Mouse (Mus musculus) forebrain, embryonic 10.5 days (tissue): ENCODE measurements around the gene Ttc33. TPM values are rescaled to one million over a fixed set of nuclear protein-coding genes. Genes with fewer than 3 reads are reported as not detected.

Experiments used
- DNase-seq: peaks from one replicate; pipeline ENCODE4 v3.0.0-alpha.2; 2017; ENCODE audit warnings: low spot score; ENCODE audit errors: extremely low spot score
- H3K27ac ChIP-seq: fragments of 300-500 bp; sonication (generic); 2 replicates; pipeline ENCODE4 v1.5.1; 2016; ENCODE audit warnings: mild to moderate bottlenecking
- H3K27me3 ChIP-seq: fragments of 300-500 bp; sonication (generic); 2 replicates; pipeline ENCODE4 v1.6.1; 2016; ENCODE audit warnings: mild to moderate bottlenecking; ENCODE audit not compliant: poor library complexity, severe bottlenecking
- H3K36me3 ChIP-seq: fragments of 300-500 bp; sonication (generic); replicated peaks from 2 replicates; pipeline ENCODE4 v1.6.1; 2016; ENCODE audit warnings: mild to moderate bottlenecking, moderate library complexity
- H3K4me1 ChIP-seq: fragments of 300-500 bp; sonication (generic); 2 replicates; pipeline ENCODE4 v1.6.1; 2016
- H3K4me3 ChIP-seq: fragments of 300-500 bp; sonication (generic); 2 replicates; pipeline ENCODE4 v1.5.1; 2016; ENCODE audit warnings: mild to moderate bottlenecking, moderate library complexity
- H3K9me3 ChIP-seq: fragments of 300-500 bp; sonication (generic); 2 replicates; pipeline ENCODE4 v1.6.1; 2016; ENCODE audit warnings: mild to moderate bottlenecking, moderate library complexity
- WGBS: fragments of 180-500 bp; shearing (Covaris S2); methylation state at CpG from one replicate; pipeline ENCODE4 v1.1.7; 2016; 5-methylcytosine and 5-hydroxymethylcytosine counted together
- polyA plus RNA-seq: library from polyadenylated mRNA; unstranded; fragments of >200 nt; fragmentation: Nextera tagmentation; extraction: Ambion mirVana; gene quantifications from 2 replicates; pipeline ENCODE4 v1.2.1, GENCODE M21; 2016

The Ttc33 gene
- polyA plus RNA-seq: 33.3 and 34.1 TPM in 2 replicates

DNA sequence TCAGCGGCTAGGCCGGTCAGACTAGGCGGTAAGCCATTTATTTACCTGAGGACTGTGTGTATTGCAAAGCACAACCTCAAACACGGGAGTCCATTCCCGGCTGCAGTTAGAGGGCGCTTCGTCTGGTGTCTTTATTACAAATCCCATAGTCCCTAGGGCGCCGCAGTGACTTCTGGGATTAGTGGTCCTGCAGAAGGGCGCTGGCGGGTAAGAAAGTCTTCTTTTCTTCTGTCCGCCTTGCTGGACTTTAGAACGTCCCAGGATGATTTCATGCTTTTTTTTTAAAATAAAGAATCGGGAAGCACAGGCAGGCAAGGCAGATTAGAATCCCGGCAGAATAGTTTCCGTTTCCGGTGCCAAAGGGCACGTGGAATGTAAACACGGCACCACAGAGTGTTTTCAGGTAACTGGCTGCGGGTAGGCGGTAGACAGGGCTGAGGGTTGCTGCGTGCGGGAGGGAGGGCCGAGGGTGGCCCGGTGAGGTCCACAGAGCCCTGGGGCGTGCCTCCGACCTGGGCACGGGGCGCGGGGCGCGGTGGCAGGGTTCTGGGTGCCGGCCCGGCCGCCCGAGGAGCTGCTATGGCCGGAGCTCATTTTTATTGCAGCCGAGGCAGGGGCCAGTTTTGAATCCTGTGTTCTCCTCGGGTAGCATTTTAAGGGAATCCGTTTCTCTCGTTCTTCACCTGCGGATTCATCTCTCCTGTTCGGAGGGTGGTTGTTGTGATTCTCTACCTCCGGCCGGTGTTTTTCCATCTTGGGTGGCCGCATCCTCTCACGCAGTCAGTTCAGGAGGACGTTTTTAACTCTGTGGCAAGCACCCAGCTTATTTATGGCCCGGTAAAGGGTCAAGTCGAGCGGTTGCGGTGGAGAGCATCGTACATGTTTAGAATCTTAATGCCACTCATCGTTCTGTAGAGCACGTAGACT is at the start of gene Ttc33:
TSS of gene Ttc33 (plus strand) at position 160 of the 927 bp plus-strand sequence.
- Histone ChIP-seq H3K4me1 (peaks cover 22% of the 10 kb centered on the region), H3K27me3 (no peaks in the 10 kb centered on the region), H3K9me3 (no peaks in the 10 kb centered on the region), H3K27ac (peak within 1 kb of the TSS; percentile 91), H3K36me3 (peaks cover 11% of the 10 kb centered on the region), H3K4me3 (peak within 1 kb of the TSS; percentile 96)
- 1% methylated on average over 55 of the region's 55 CpGs for WGBS
- DNase-seq: peak; percentile 62

DNA sequence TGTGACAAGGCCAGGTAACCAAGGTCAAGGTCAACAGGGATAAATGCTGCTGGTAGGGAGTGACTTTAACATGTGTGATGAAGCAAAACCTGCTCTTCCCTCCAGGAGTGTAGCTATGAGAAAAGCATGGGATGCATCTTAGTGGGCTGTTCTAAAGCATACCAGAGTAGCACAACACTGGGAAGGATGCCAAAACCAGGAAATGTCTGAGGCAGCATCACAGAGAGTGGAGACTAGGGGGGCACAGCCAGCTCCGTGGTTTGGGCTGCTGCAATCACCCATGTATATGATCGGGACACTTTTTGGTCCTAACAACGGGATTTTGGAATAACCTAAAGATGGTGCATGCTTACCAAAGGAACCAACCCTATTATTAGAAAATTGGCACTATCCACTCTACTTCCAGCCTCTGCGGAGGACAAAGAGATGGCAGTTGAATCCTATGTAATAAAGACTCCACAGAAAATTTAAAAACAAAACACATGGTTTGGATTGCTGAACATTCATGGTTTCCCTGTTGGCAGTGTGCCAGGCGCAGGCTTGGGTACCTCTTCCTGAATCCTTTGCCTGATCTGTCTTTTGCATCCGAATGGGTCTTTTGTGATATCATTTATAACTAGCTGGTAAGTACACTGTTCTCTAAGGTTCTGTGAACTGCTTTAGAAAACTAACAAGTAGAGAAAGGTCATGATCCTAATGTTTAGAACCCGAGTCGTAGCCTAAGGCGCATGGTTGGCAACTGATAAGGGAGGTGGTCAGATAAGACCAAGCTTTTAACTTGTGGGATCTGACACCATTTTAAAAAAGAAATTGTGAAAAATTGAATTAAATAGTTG is 47.1 kb upstream of the Ttc33 start:
- H3K9me3 ChIP-seq: no peaks in the 10 kb centered on the region
- peaks cover 4% of the 10 kb centered on the region; the same call in 1 of the 2 replicates for H3K4me1 ChIP-seq
- H3K27me3 ChIP-seq: no peaks in the 10 kb centered on the region
- WGBS: 88% methylated on average over 9 of the region's 9 CpGs
- H3K36me3 ChIP-seq: no peaks in the 10 kb centered on the region
- H3K4me3 ChIP-seq: no peak overlapping the region
- no peak for DNase-seq
- no peak overlapping the region for H3K27ac ChIP-seq

- Histone ChIP-seq H3K4me3 (no peak overlapping the region), H3K4me1 (peaks cover under 1% of the 10 kb centered on the region; the same call in 1 of the 2 replicates), H3K36me3 (no peaks in the 10 kb centered on the region), H3K9me3 (no peaks in the 10 kb centered on the region), H3K27ac (no peak overlapping the region), H3K27me3 (no peaks in the 10 kb centered on the region)
- no peak for DNase-seq
- 83% methylated on average over 2 of the region's 2 CpGs for WGBS
Measured at GRCm38 (mm10) chr15:5139366-5139765, 46.0 kb upstream of the Ttc33 start.

- no peak overlapping the region for H3K4me3 ChIP-seq
- WGBS: 91% methylated on average over 7 of the region's 7 CpGs
- H3K36me3 ChIP-seq: no peaks in the 10 kb centered on the region
- H3K9me3 ChIP-seq: no peaks in the 10 kb centered on the region
- peaks cover 5% of the 10 kb centered on the region for H3K4me1 ChIP-seq
- H3K27me3 ChIP-seq: no peaks in the 10 kb centered on the region
- H3K27ac ChIP-seq: no peak overlapping the region
- no peak for DNase-seq
Measured at GRCm38 (mm10) chr15:5139863-5140262, 45.5 kb upstream of the Ttc33 start.

GRCm38 (mm10) chr15:5140357-5140756 is 45.0 kb upstream of the Ttc33 start:
- Histone ChIP-seq H3K4me3 (no peak overlapping the region), H3K9me3 (no peaks in the 10 kb centered on the region), H3K27me3 (no peaks in the 10 kb centered on the region), H3K36me3 (no peaks in the 10 kb centered on the region), H3K27ac (no peak overlapping the region), H3K4me1 (peaks cover 10% of the 10 kb centered on the region)
- DNase-seq: no peak

DNA sequence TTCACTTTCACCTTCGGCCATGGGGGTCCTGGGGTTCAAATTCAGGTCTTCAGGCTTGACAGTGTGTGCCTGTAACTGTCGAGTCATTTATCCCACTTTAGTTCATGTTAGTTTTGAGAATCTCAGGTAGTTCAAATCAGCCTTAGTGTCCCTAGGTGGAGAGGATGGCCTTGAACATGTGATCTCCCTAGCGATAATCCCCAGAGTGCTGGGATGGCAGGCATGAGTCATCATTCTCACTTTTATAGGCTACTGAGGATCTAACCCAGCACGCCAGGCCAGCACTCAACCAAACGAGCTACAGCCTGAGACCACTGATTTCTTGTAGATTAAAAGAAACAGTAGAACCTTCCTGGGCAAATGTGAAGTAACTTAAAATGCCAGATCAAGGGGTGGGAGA is 43.3 kb upstream of the Ttc33 start:
- H3K4me1 ChIP-seq: peaks cover 14% of the 10 kb centered on the region
- WGBS: 71% methylated on average over 5 of the region's 5 CpGs
- H3K9me3 ChIP-seq: no peaks in the 10 kb centered on the region
- H3K36me3 ChIP-seq: peaks cover 4% of the 10 kb centered on the region; the same call in 1 of the 2 replicates
- no peaks in the 10 kb centered on the region for H3K27me3 ChIP-seq
- no peak overlapping the region for H3K27ac ChIP-seq
- H3K4me3 ChIP-seq: no peak overlapping the region
- DNase-seq: no peak

- no peaks in the 10 kb centered on the region for H3K27me3 ChIP-seq
- WGBS: 73% methylated on average over 5 of the region's 5 CpGs
- peaks cover 7% of the 10 kb centered on the region; the same call in 1 of the 2 replicates for H3K36me3 ChIP-seq
- H3K9me3 ChIP-seq: no peaks in the 10 kb centered on the region
- no peak for DNase-seq
- peak overlapping the region; percentile 85; the same call in 1 of the 2 replicates for H3K4me3 ChIP-seq
- peaks cover 14% of the 10 kb centered on the region for H3K4me1 ChIP-seq
- H3K27ac ChIP-seq: no peak overlapping the region
Measured at GRCm38 (mm10) chr15:5142714-5143113, 42.6 kb upstream of the Ttc33 start.

GRCm38 (mm10) chr15:5143361-5144020 is 41.8 kb upstream of the Ttc33 start, which contains the start of gene Prkaa1:
Gene Prkaa1 (plus strand): TSS chr15:5143861.
- WGBS: under 1% methylated on average over 74 of the region's 80 CpGs
- DNase-seq: peak; percentile 75

DNA sequence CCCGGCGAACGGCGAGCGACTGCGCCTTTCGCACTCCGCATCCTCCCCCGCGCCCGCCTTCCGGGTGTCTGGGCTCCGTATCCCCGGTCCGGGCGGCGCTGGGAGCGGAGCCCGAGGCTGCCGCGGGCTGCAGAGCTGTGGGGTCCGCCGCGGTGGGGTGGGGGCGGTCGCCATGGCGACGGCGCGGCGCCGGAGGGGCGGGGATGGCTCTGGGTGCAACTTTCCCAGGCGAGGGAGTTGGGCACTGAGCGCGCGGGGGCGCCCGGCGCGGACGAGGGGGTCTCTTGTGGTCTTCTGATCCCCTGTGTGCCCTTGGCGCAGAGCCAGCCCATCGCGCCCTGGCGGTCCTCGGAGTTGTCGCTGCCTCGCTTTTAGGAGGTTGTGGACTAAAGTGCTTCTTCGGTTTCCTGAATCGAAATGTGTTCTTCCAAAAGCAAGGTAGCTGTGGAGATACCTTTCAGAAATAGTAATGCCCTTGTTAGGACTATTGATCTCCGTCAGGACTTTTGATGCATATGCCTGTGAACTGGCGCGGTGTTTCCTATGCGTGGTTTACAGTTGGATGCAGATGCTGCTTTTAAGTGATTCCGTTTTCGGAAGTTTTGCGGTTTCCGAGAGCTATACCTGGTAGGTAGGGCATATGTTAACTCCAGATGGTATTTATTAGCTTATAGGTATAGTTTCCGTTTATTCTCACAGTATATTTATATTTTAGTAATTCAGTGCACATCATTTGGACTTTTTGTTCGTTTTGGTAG is 41.1 kb upstream of the Ttc33 start:
- H3K9me3 ChIP-seq: no peaks in the 10 kb centered on the region
- H3K4me3 ChIP-seq: peak overlapping the region; percentile 85
- DNase-seq: peak; percentile 74
- H3K4me1 ChIP-seq: peaks cover 20% of the 10 kb centered on the region
- peaks cover 8% of the 10 kb centered on the region; the same call in 1 of the 2 replicates for H3K36me3 ChIP-seq
- H3K27ac ChIP-seq: peak overlapping the region; percentile 96
- no peaks in the 10 kb centered on the region for H3K27me3 ChIP-seq
- WGBS: 2% methylated on average over 61 of the region's 61 CpGs

More at GRCm38 (mm10) chr15:5143361-5144020, 41.8 kb upstream of the Ttc33 start, which contains the start of gene Prkaa1:
- no peaks in the 10 kb centered on the region for H3K9me3 ChIP-seq
- H3K4me3 ChIP-seq: peak within 1 kb of the TSS; percentile 85
- H3K36me3 ChIP-seq: peaks cover 8% of the 10 kb centered on the region; the same call in 1 of the 2 replicates
- peaks cover 14% of the 10 kb centered on the region for H3K4me1 ChIP-seq
- no peaks in the 10 kb centered on the region for H3K27me3 ChIP-seq
- H3K27ac ChIP-seq: peak within 1 kb of the TSS; percentile 96

- DNase-seq: no peak
Measured at GRCm38 (mm10) chr15:5145196-5145945, 40.0 kb upstream of the Ttc33 start.

DNA sequence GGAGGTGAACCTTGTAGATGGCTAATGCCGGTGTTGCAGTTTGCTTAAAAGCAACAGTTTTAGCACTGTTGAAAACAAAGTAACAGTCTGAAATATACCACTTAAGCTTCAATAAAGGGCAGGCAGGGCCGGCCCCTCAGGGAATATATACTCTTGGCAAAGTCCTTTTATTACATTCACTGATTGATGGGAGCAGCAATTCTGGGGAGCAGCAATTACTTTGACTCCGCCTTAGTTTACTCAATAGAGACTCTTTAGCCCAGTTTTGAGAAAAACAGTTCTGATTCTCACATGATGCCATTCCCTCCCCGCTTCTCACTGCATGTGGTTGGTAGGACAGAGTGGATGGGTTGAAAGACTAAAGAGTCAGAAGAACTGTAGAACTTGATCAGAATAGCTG is 36.1 kb upstream of the Ttc33 start:
- Histone ChIP-seq H3K27ac (no peak overlapping the region), H3K27me3 (no peaks in the 10 kb centered on the region), H3K9me3 (no peaks in the 10 kb centered on the region), H3K36me3 (peaks cover 8% of the 10 kb centered on the region; the same call in 1 of the 2 replicates), H3K4me3 (no peak overlapping the region), H3K4me1 (peaks cover 22% of the 10 kb centered on the region)
- 81% methylated on average over 4 of the region's 4 CpGs for WGBS
- no peak for DNase-seq

More at GRCm38 (mm10) chr15:5145196-5145945, 40.0 kb upstream of the Ttc33 start:
- peaks cover 22% of the 10 kb centered on the region for H3K4me1 ChIP-seq
- H3K36me3 ChIP-seq: peaks cover 8% of the 10 kb centered on the region; the same call in 1 of the 2 replicates
- H3K9me3 ChIP-seq: no peaks in the 10 kb centered on the region
- H3K27ac ChIP-seq: no peak overlapping the region
- H3K4me3 ChIP-seq: peak overlapping the region; percentile 85
- H3K27me3 ChIP-seq: no peaks in the 10 kb centered on the region
- 57% methylated on average over 9 of the region's 9 CpGs for WGBS
